Mouse (Mus musculus): Measurements from ENCODE around the gene St6galnac1.

GRCm38 (mm10) chr11:116813610-116814009 is 38.3 kb upstream of the St6galnac1 start:
- TF ChIP-seq CTCF (IDR thresholded peaks at IDR 0.05; ENCODE audit: control insufficient read depth, insufficient read depth, insufficient replicate concordance, low read depth, low read length) (no peak), POLR2A (IDR thresholded peaks at IDR 0.05; ENCODE audit: control insufficient read depth, low read depth, low read length) (no peak)
